Mouse (Mus musculus) retina, postnatal 1 day (tissue): ENCODE results near the gene Bbs4.
A peak's percentile ranks its signal among the peaks of the same experiment; 100 is the strongest.
"Not testable (repeated sequence)": the region's sequence is repeated elsewhere in the genome, so short reads cannot be mapped to it uniquely, and the experiment has no call there.

Experiments used
- DNase-seq: peaks from one replicate; pipeline ENCODE4 v3.0.0-alpha.2; 2012

Bbs4 gene

GRCm38 (mm10) chr9:59353253-59353639 lies at the start of gene Bbs4:
Bbs4 (minus strand) TSS chr9:59353508.
- peak; percentile 95 for DNase-seq

GRCm38 (mm10) chr9:59389086-59389485 lies 35.8 kb upstream of the Bbs4 start:
- no peak for DNase-seq

GRCm38 (mm10) chr9:59388311-59388710 lies 35.0 kb upstream of the Bbs4 start:
- no peak for DNase-seq

GRCm38 (mm10) chr9:59387461-59387860 lies 34.2 kb upstream of the Bbs4 start:
- no peak for DNase-seq

- no peak for DNase-seq
Measured at GRCm38 (mm10) chr9:59375626-59376025, 22.3 kb upstream of the Bbs4 start.

- no peak for DNase-seq
Measured at GRCm38 (mm10) chr9:59369646-59370045, 16.3 kb upstream of the Bbs4 start.

- no peak for DNase-seq
Measured at GRCm38 (mm10) chr9:59369220-59369619, 15.9 kb upstream of the Bbs4 start.

GRCm38 (mm10) chr9:59360487-59360886 lies 7.2 kb upstream of the Bbs4 start:
- not testable (repeated sequence) for DNase-seq

GRCm38 (mm10) chr9:59358041-59358440 lies 4.7 kb upstream of the Bbs4 start:
- peak; percentile 7 for DNase-seq

GRCm38 (mm10) chr9:59352586-59353252 lies 589 bp downstream of the Bbs4 start:
- peak; percentile 50 for DNase-seq

GRCm38 (mm10) chr9:59346176-59346575 lies 7.1 kb downstream of the Bbs4 start:
- DNase-seq, result no peak

- DNase-seq, result peak; percentile 15
Measured at GRCm38 (mm10) chr9:59340002-59340401, 13.3 kb downstream of the Bbs4 start.

- no peak for DNase-seq
Measured at GRCm38 (mm10) chr9:59339107-59339506, 14.2 kb downstream of the Bbs4 start.

GRCm38 (mm10) chr9:59338411-59338810 lies 14.9 kb downstream of the Bbs4 start:
- no peak for DNase-seq

GRCm38 (mm10) chr9:59337889-59338288 lies 15.4 kb downstream of the Bbs4 start:
- DNase-seq, result no peak

- no peak for DNase-seq
Measured at GRCm38 (mm10) chr9:59336539-59336938, 16.8 kb downstream of the Bbs4 start.

- DNase-seq, result no peak
Measured at GRCm38 (mm10) chr9:59330055-59330454, 23.3 kb downstream of the Bbs4 start.

GRCm38 (mm10) chr9:59324351-59324750 lies 29.0 kb downstream of the Bbs4 start:
- DNase-seq, result peak; percentile 6

GRCm38 (mm10) chr9:59316206-59316605 lies 37.1 kb downstream of the Bbs4 start:
- DNase-seq, result no peak

- no peak for DNase-seq
Measured at GRCm38 (mm10) chr9:59311284-59311670, 42.0 kb downstream of the Bbs4 start.

- DNase-seq, result no peak
Measured at GRCm38 (mm10) chr9:59310582-59311283, 42.6 kb downstream of the Bbs4 start.

GRCm38 (mm10) chr9:59307890-59308289 lies 45.4 kb downstream of the Bbs4 start:
- no peak for DNase-seq

- no peak for DNase-seq
Measured at GRCm38 (mm10) chr9:59296419-59296818, 56.9 kb downstream of the Bbs4 start.

GRCm38 (mm10) chr9:59292493-59292875 lies 60.8 kb downstream of the Bbs4 start:
- no peak for DNase-seq
